Comparison of ENCODE assay signal across 28 mouse cellular contexts in the genomic region with DNA sequence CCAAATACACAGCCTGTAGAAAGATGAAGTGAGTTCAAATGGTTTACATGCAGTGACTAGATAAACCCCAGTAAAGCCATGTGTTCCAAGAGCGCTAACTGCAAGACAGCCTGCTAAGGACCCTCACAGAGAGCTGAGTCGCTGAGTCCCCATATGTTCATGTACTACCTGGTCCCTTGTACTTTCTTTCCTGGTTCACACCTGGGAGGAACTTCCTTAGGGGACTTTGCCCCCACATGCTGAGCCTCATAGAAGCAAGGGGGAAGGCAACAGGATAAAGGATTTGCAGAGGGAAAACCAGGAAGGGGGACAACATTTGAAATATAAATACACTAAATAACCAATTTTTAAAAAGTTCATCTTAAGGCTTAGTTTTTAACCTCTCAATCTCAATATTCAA. TPM values are rescaled to one million over a fixed set of nuclear protein-coding genes. Genes with fewer than 3 reads are reported as not detected.
DNase-seq lines count a peak whose midpoint lies in the region; ATAC-seq and TF ChIP-seq lines count a peak whose summit lies in the region.
"Had no signal": no experiment of that assay in that cellular context is flagged by ENCODE, and none has a peak within 500 bp of the region (broad histone marks: within the 10 kb centered on the region; RNA-seq: fewer than 3 reads in every experiment).

No protein-coding gene starts in this region.

- TF ChIP-seq POLR2A in lung, adult 2 months (IDR thresholded peaks at IDR 0.05; ENCODE audit: borderline replicate concordance, extremely low read depth, low read depth, low read length), result no peak

- H3K4me2 ChIP-seq in midbrain, embryonic 11.5 days, result no peak overlapping the region
- no peak overlapping the region for H3K4me2 ChIP-seq in midbrain, embryonic 14.5 days (ENCODE audit: low read length)
- no peak overlapping the region for H3K4me2 ChIP-seq in intestine, postnatal 0 days (replicated peaks; ENCODE audit: low read depth)
- H3K4me2 ChIP-seq: embryonic facial prominence, embryonic 13.5 days; embryonic facial prominence, embryonic 15.5 days; forebrain, embryonic 12.5 days had no signal

- 89% methylated on average over 2 of the region's 2 CpGs for WGBS in midbrain, embryonic 11.5 days
- WGBS in midbrain, embryonic 14.5 days, result 94% methylated on average over 2 of the region's 2 CpGs
- 72% methylated on average over 2 of the region's 2 CpGs for WGBS in intestine, postnatal 0 days
- 86% methylated on average over 2 of the region's 2 CpGs for WGBS in lung, adult 2 months

- peak; percentile 19 for DNase-seq in midbrain, embryonic 11.5 days (ENCODE audit: low spot score, missing footprints)
- no peak for DNase-seq in midbrain, embryonic 14.5 days
- DNase-seq in lung, adult 2 months, result no peak
- no peak for DNase-seq in layer of hippocampus, adult 9-11 months
- DNase-seq: adrenal gland, adult 8-10 months; adrenal gland, postnatal 14 days; adrenal gland, postnatal 36 days; B cell, adult 2 months; cerebellum, adult 11-12 months; cerebellum, adult 2 months; cerebellum, adult 9-11 months; cerebellum, postnatal 14 days; cerebellum, postnatal 36 days; embryo, embryonic 11 days had no signal

- no peak for TF ChIP-seq CTCF in intestine, postnatal 0 days (IDR thresholded peaks at IDR 0.05; ENCODE audit: low read depth)
- no peak for TF ChIP-seq CTCF in lung, adult 2 months (IDR thresholded peaks at IDR 0.05; ENCODE audit: insufficient read depth, low read length)

- H3K4me3 ChIP-seq in midbrain, embryonic 11.5 days (ENCODE audit: low read depth, low read length), result no peak overlapping the region
- H3K4me3 ChIP-seq in midbrain, embryonic 14.5 days (replicated peaks; ENCODE audit: low read depth, low read length), result no peak overlapping the region
- no peak overlapping the region for H3K4me3 ChIP-seq in intestine, postnatal 0 days (ENCODE audit: low read depth, low read length)
- no peak overlapping the region for H3K4me3 ChIP-seq in lung, adult 2 months (replicated peaks; ENCODE audit: extremely low read depth, low read depth, low read length)
- H3K4me3 ChIP-seq: embryonic facial prominence, embryonic 13.5 days; embryonic facial prominence, embryonic 15.5 days; erythroblast, embryonic 14.5 days; forebrain, embryonic 10.5 days; forebrain, embryonic 12.5 days had no signal

- H3K9ac ChIP-seq in midbrain, embryonic 11.5 days (ENCODE audit: low read length), result no peak overlapping the region
- no peak overlapping the region for H3K9ac ChIP-seq in midbrain, embryonic 14.5 days (replicated peaks; ENCODE audit: low read length)
- no peak overlapping the region for H3K9ac ChIP-seq in intestine, postnatal 0 days (ENCODE audit: low read depth, low read length)
- H3K9ac ChIP-seq: embryonic facial prominence, embryonic 13.5 days; embryonic facial prominence, embryonic 15.5 days; forebrain, embryonic 12.5 days had no signal

- H3K27me3 ChIP-seq in midbrain, embryonic 11.5 days (ENCODE audit: control insufficient read depth, insufficient read depth, low read length), result no peaks in the 10 kb centered on the region
- H3K27me3 ChIP-seq in midbrain, embryonic 14.5 days (ENCODE audit: control insufficient read depth, insufficient read depth, low read length), result no peaks in the 10 kb centered on the region
- H3K27me3 ChIP-seq in intestine, postnatal 0 days (replicated peaks; ENCODE audit: control insufficient read depth, insufficient read depth, low read length), result no peaks in the 10 kb centered on the region
- H3K27me3 ChIP-seq: CH12.LX; embryonic facial prominence, embryonic 13.5 days; embryonic facial prominence, embryonic 15.5 days; forebrain, embryonic 12.5 days; Patski had no signal

- H3K9me3 ChIP-seq in midbrain, embryonic 11.5 days (ENCODE audit: control insufficient read depth, low read length), result no peaks in the 10 kb centered on the region
- H3K9me3 ChIP-seq in midbrain, embryonic 14.5 days (ENCODE audit: control insufficient read depth, low read length), result no peaks in the 10 kb centered on the region
- no peaks in the 10 kb centered on the region for H3K9me3 ChIP-seq in intestine, postnatal 0 days (ENCODE audit: control insufficient read depth)
- H3K9me3 ChIP-seq: embryonic facial prominence, embryonic 13.5 days; embryonic facial prominence, embryonic 15.5 days; forebrain, embryonic 10.5 days; forebrain, embryonic 12.5 days; G1E had no signal

- no peak for ATAC-seq in midbrain, embryonic 11.5 days (ENCODE audit: low FRiP score)
- ATAC-seq in midbrain, embryonic 14.5 days (ENCODE audit: low FRiP score, low TSS enrichment), result no peak
- peak; percentile 79 for ATAC-seq in intestine, postnatal 0 days
- ATAC-seq: activated CD4-positive, CD25-positive, alpha-beta regulatory T cell, adult 4 months; CD4-positive, CD25-positive, alpha-beta regulatory T cell, adult 4 months; forebrain, embryonic 14.5 days; forebrain, embryonic 16.5 days; Patski had no signal

- peaks cover 4% of the 10 kb centered on the region; the same call in 1 of the 2 replicates for H3K36me3 ChIP-seq in midbrain, embryonic 11.5 days (ENCODE audit: control insufficient read depth, insufficient read depth, low read length)
- peaks cover 66% of the 10 kb centered on the region for H3K36me3 ChIP-seq in midbrain, embryonic 14.5 days (ENCODE audit: control insufficient read depth, insufficient read depth, low read length)
- H3K36me3 ChIP-seq in intestine, postnatal 0 days (ENCODE audit: control insufficient read depth, insufficient read depth), result peaks cover 54% of the 10 kb centered on the region

- no peaks in the 10 kb centered on the region for H3K4me1 ChIP-seq in midbrain, embryonic 11.5 days (ENCODE audit: control insufficient read depth, insufficient read depth, low read length)
- no peaks in the 10 kb centered on the region for H3K4me1 ChIP-seq in midbrain, embryonic 14.5 days (ENCODE audit: control insufficient read depth, insufficient read depth, low read length)
- H3K4me1 ChIP-seq in intestine, postnatal 0 days (replicated peaks; ENCODE audit: control insufficient read depth, insufficient read depth, low read length), result no peaks in the 10 kb centered on the region
- H3K4me1 ChIP-seq in lung, adult 2 months (ENCODE audit: control insufficient read depth, insufficient read depth, low read length), result no peaks in the 10 kb centered on the region
- H3K4me1 ChIP-seq: embryonic facial prominence, embryonic 13.5 days; embryonic facial prominence, embryonic 15.5 days; forebrain, embryonic 10.5 days; forebrain, embryonic 12.5 days had no signal

- no peak overlapping the region for H3K27ac ChIP-seq in midbrain, embryonic 11.5 days (ENCODE audit: low read depth, low read length)
- H3K27ac ChIP-seq in midbrain, embryonic 14.5 days (replicated peaks; ENCODE audit: low read depth, low read length), result no peak overlapping the region
- no peak overlapping the region for H3K27ac ChIP-seq in intestine, postnatal 0 days (ENCODE audit: low read depth, low read length)
- H3K27ac ChIP-seq: embryonic facial prominence, embryonic 13.5 days; embryonic facial prominence, embryonic 15.5 days; forebrain, embryonic 10.5 days; forebrain, embryonic 12.5 days had no signal

RNA-seq across cellular contexts. Expression of a gene that starts 39.5 kb away (rescaled TPM):
- 55.5 and 56.4 TPM in 2 replicates for polyA plus RNA-seq in midbrain, embryonic 11.5 days (2014; fragmentation: Nextera tagmentation; extraction: Ambion mirVana)
- polyA plus RNA-seq in midbrain, embryonic 14.5 days (2014; fragmentation: Nextera tagmentation; extraction: Ambion mirVana), result 61.9 and 79.7 TPM in 2 replicates
- 48.6 and 49.1 TPM in 2 replicates for polyA plus RNA-seq in intestine, postnatal 0 days (2015; fragmentation: Nextera tagmentation; extraction: Ambion mirVana)
- polyA plus RNA-seq in lung, adult 2 months (2012; rRNA removed), result 82.2 and 99.6 TPM in 2 replicates

RNA-seq across cellular contexts. Expression of a gene that starts 39.9 kb away (rescaled TPM):
- 0.01 TPM in 1 of 2 replicates, not detected in the other for polyA plus RNA-seq in midbrain, embryonic 11.5 days (2014; fragmentation: Nextera tagmentation; extraction: Ambion mirVana)
- 0.03 and 0.04 TPM in 2 replicates for polyA plus RNA-seq in midbrain, embryonic 14.5 days (2014; fragmentation: Nextera tagmentation; extraction: Ambion mirVana)
- 0.03 and 0.31 TPM in 2 replicates for polyA plus RNA-seq in intestine, postnatal 0 days (2015; fragmentation: Nextera tagmentation; extraction: Ambion mirVana)
- polyA plus RNA-seq in lung, adult 2 months (2012; rRNA removed), result 15.6 and 25.6 TPM in 2 replicates
- polyA plus RNA-seq: activated CD4-positive, CD25-positive, alpha-beta regulatory T cell, adult 4 months; CD4-positive, CD25-positive, alpha-beta regulatory T cell, adult 4 months; cerebellum, adult 2 months; embryonic facial prominence, embryonic 11.5 days; embryonic facial prominence, embryonic 13.5 days; erythroblast, embryonic 14.5 days; forebrain, embryonic 14.5 days; G1E; Patski had no signal

Comparison
In these comparisons a context has a peak if more than half of its experiments do, and no peak if none do; other contexts are left out.
1. RNA of a gene that starts 39.9 kb away (polyA plus RNA-seq): 15.6 to 25.6 TPM in lung, adult 2 months; 0.03 to 0.04 TPM in midbrain, embryonic 14.5 days, 0.03 to 0.31 TPM in intestine, postnatal 0 days and 0.01 TPM in midbrain, embryonic 11.5 days; every median in the first group is over 10 times any median in the second.